Mouse (Mus musculus) CD8-positive naive resting alpha-beta T cell, adult 57 days (primary cell): ENCODE results near the gene Vegfb. TPM values are rescaled to one million over a fixed set of nuclear protein-coding genes. Genes with fewer than 3 reads are reported as not detected.

Experiments
- total RNA-seq: library from RNA; stranded (reverse); gene quantifications from one replicate; pipeline ENCODE4 v1.2.4, GENCODE M21; 2023

The Vegfb gene
- total RNA-seq = 15.2 TPM

GRCm38 (mm10) chr19:6987061-6987903 lies at the start of gene Vegfb:
Gene Vegfb, minus strand, starts transcription at chr19:6987651.

GRCm38 (mm10) chr19:7019191-7019590 lies 31.7 kb upstream of the Vegfb start, which contains the start of gene Fermt3:
Gene Fermt3, minus strand, starts transcription at chr19:7019469.

GRCm38 (mm10) chr19:6996006-6996405 lies 8.6 kb upstream of the Vegfb start, which contains the start of the genes Nudt22 and Trpt1:
Gene Nudt22, minus strand, starts transcription at chr19:6996117.
Gene Trpt1, plus strand, starts transcription at chr19:6996131.

GRCm38 (mm10) chr19:6992011-6992858 lies 4.8 kb upstream of the Vegfb start, which contains the start of gene Dnajc4:
Gene Dnajc4, minus strand, starts transcription at chr19:6992572.

GRCm38 (mm10) chr19:6980381-6981093 lies 6.9 kb downstream of the Vegfb start, which contains the start of gene Fkbp2:
Gene Fkbp2, minus strand, starts transcription at chr19:6980501.

GRCm38 (mm10) chr19:6975537-6976521 lies 11.6 kb downstream of the Vegfb start, which contains the start of gene Plcb3:
Gene Plcb3, minus strand, starts transcription at chr19:6976470.

GRCm38 (mm10) chr19:6974211-6975205 lies 12.9 kb downstream of the Vegfb start, which contains the start of gene Ppp1r14b:
Gene Ppp1r14b, plus strand, starts transcription at chr19:6974968.

GRCm38 (mm10) chr19:6942249-6942691 lies 45.2 kb downstream of the Vegfb start, which contains the start of gene Gpr137:
Gene Gpr137, minus strand, starts transcription at chr19:6942480.

GRCm38 (mm10) chr19:6941372-6942248 lies 45.8 kb downstream of the Vegfb start, which contains the start of gene Bad:
Gene Bad, plus strand, starts transcription at chr19:6941861.

GRCm38 (mm10) chr19:6934195-6934977 lies 53.1 kb downstream of the Vegfb start, which contains the start of gene Kcnk4:
Gene Kcnk4, minus strand, starts transcription at chr19:6934515.

Other genes with a start within 250 kb of the Vegfb start
- 23.8 TPM for gene Rps6ka4, start 147.0 kb downstream of the Vegfb start, total RNA-seq
- gene Ccdc88b, start 129.4 kb downstream of the Vegfb start, total RNA-seq = 89.2 TPM
- 127 TPM for gene Trmt112, start 78.0 kb downstream of the Vegfb start, total RNA-seq
- 59.7 TPM for gene Prdx5, start 77.5 kb downstream of the Vegfb start, total RNA-seq
- 26.2 TPM for gene Esrra, start 65.8 kb downstream of the Vegfb start, total RNA-seq
- not detected for gene Catsperz, start 62.3 kb downstream of the Vegfb start, total RNA-seq
- not detected for gene Kcnk4, start 53.1 kb downstream of the Vegfb start, total RNA-seq
- 7.8 TPM for gene Bad, start 45.8 kb downstream of the Vegfb start, total RNA-seq
- 6.1 TPM for gene Gpr137, start 45.2 kb downstream of the Vegfb start, total RNA-seq
- gene Ppp1r14b, start 12.7 kb downstream of the Vegfb start, total RNA-seq = 120 TPM
- 6.9 TPM for gene Plcb3, start 11.2 kb downstream of the Vegfb start, total RNA-seq
- 14.8 TPM for gene Fkbp2, start 7.2 kb downstream of the Vegfb start, total RNA-seq
- gene Dnajc4, start 4.9 kb upstream of the Vegfb start, total RNA-seq = 17.2 TPM
- 6.0 TPM for gene Nudt22, start 8.5 kb upstream of the Vegfb start, total RNA-seq
- gene Trpt1, start 8.5 kb upstream of the Vegfb start, total RNA-seq = 4.3 TPM
- gene Fermt3, start 31.8 kb upstream of the Vegfb start, total RNA-seq = 152 TPM
- gene Stip1, start 52.3 kb upstream of the Vegfb start, total RNA-seq = 117 TPM
- gene Macrod1, start 69.2 kb upstream of the Vegfb start, total RNA-seq = 12.3 TPM
- gene Flrt1, start 118.1 kb upstream of the Vegfb start, total RNA-seq = not detected
- gene Otub1, start 218.7 kb upstream of the Vegfb start, total RNA-seq = 98.1 TPM
- 242 TPM for gene Cox8a, start 230.0 kb upstream of the Vegfb start, total RNA-seq